Mouse (Mus musculus): ENCODE data around the gene Rabgap1l.

Rabgap1l gene

GRCm38 (mm10) chr1:160792686-160793355, at the start of gene Rabgap1l:
Gene Rabgap1l, minus strand, starts transcription at chr1:160793211.
- peak; percentile 93 to 97 for DNase-seq

GRCm38 (mm10) chr1:160842567-160842966, 49.6 kb upstream of the Rabgap1l start:
- DNase-seq = no peak

- no peak for DNase-seq
Observed at GRCm38 (mm10) chr1:160840618-160841017, 47.6 kb upstream of the Rabgap1l start.

- DNase-seq = no peak
Observed at GRCm38 (mm10) chr1:160839095-160839494, 46.1 kb upstream of the Rabgap1l start.

- no peak for DNase-seq
Observed at GRCm38 (mm10) chr1:160834446-160834845, 41.4 kb upstream of the Rabgap1l start.

GRCm38 (mm10) chr1:160832267-160833021, 39.4 kb upstream of the Rabgap1l start:
- no peak for DNase-seq

GRCm38 (mm10) chr1:160830608-160831498, 37.8 kb upstream of the Rabgap1l start:
- DNase-seq = no peak

GRCm38 (mm10) chr1:160825441-160825856, 32.4 kb upstream of the Rabgap1l start:
- DNase-seq = no peak

GRCm38 (mm10) chr1:160823638-160824037, 30.6 kb upstream of the Rabgap1l start:
- no peak for DNase-seq

- DNase-seq = no peak
Observed at GRCm38 (mm10) chr1:160814198-160814597, 21.2 kb upstream of the Rabgap1l start.

GRCm38 (mm10) chr1:160812428-160812827, 19.4 kb upstream of the Rabgap1l start:
- no peak for DNase-seq

- no peak for DNase-seq
Observed at GRCm38 (mm10) chr1:160811930-160812329, 18.9 kb upstream of the Rabgap1l start.

- no peak for DNase-seq
Observed at GRCm38 (mm10) chr1:160805268-160805667, 12.3 kb upstream of the Rabgap1l start.

- no peak for DNase-seq
Observed at GRCm38 (mm10) chr1:160799972-160800371, 7.0 kb upstream of the Rabgap1l start.

- no peak for DNase-seq
Observed at GRCm38 (mm10) chr1:160795016-160795415, 2.0 kb upstream of the Rabgap1l start.

GRCm38 (mm10) chr1:160793791-160794757, 1.1 kb upstream of the Rabgap1l start:
- DNase-seq = no peak

- peak; percentile 76 to 81 for DNase-seq
Observed at GRCm38 (mm10) chr1:160792156-160792685, 790 bp downstream of the Rabgap1l start.

- DNase-seq = no peak
Observed at GRCm38 (mm10) chr1:160791381-160792155, 1.4 kb downstream of the Rabgap1l start.

- peak in 1 of 2 experiments; percentile 16 for DNase-seq
Observed at GRCm38 (mm10) chr1:160790630-160791029, 2.4 kb downstream of the Rabgap1l start.

GRCm38 (mm10) chr1:160789876-160790275, 3.1 kb downstream of the Rabgap1l start:
- DNase-seq = no peak

- no peak for DNase-seq
Observed at GRCm38 (mm10) chr1:160787926-160788325, 5.1 kb downstream of the Rabgap1l start.

All from kidney, postnatal 36 days (tissue).